In the genomic region with DNA sequence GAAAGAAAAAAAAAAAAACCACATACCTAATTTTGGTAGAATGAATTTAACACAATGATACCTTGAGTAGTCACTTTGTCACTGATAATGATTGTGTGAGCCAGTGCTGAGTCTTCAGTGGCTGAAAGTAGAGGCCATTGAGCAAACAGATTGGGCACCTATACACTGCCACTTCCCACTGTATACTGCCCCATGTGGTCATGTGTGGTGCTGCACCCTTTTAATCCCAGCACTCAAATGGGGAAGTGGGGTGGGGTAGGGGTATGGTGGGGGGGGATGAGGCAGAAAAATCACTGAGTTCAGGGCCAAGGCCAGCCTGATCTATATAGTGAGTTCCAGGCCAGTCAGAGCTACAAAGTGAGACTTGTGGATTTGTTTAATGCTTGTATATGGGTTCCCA, we compare ENCODE assay signal across 8 mouse cellular contexts. TPM values are rescaled to one million over a fixed set of nuclear protein-coding genes. Genes with fewer than 3 reads are reported as not detected.
DNase-seq lines count a peak whose midpoint lies in the region; ATAC-seq and TF ChIP-seq lines count a peak whose summit lies in the region.

No protein-coding gene starts in this region.

- peak; percentile 65 for TF ChIP-seq CTCF in gastrocnemius, adult 2 months (IDR thresholded peaks at IDR 0.05)

- H3K27ac ChIP-seq in gastrocnemius, adult 2 months: no peak overlapping the region

- 0 out of 2 replicates have a peak, but pooled peaks have one; percentile 55 for ATAC-seq in erythroid progenitor cell, adult 5-6 weeks (replicated peaks; ENCODE audit: low FRiP score, poor library complexity, severe bottlenecking)
- ATAC-seq in megakaryocyte, adult 5-6 weeks (ENCODE audit: poor library complexity, severe bottlenecking): peak; percentile 88

- H3K4me3 ChIP-seq in gastrocnemius, adult 2 months: no peak overlapping the region

- DNase-seq in gastrocnemius, adult 2 months: no peak
- DNase-seq in gastrocnemius, postnatal 25 days: no peak
- peak; percentile 54 for DNase-seq in right cerebral cortex, postnatal 4 days
- no peak for DNase-seq in right cerebral cortex, postnatal 36 days (ENCODE audit: low spot score in 2 of 2)
- DNase-seq in thymus, postnatal 25 days: peak; percentile 59
- no peak for DNase-seq in layer of hippocampus, postnatal 36 days

- intact Hi-C loops in gastrocnemius, adult 2 months (cut with DNase I): no loop called here

RNA-seq across cellular contexts. Expression of gene Fam227a, which starts 8.2 kb away (rescaled TPM):
- under 1 TPM; 0.47 to 0.84 TPM for total RNA-seq in gastrocnemius, adult 2 months (2021)
- under 1 TPM; 0.41 to 0.48 TPM for total RNA-seq in gastrocnemius, postnatal 25 days (2021)
- total RNA-seq in erythroid progenitor cell, adult 5-6 weeks (2015; ENCODE audit: low replicate concordance): 3.2 TPM in 1 of 2 replicates, not detected in the other
- 4.4 and 8.6 TPM in 2 replicates for total RNA-seq in erythroid progenitor cell, adult 5-6 weeks (2017; ENCODE audit: low replicate concordance)
- 0.20 and 0.87 TPM in 2 replicates for total RNA-seq in megakaryocyte, adult 5-6 weeks (2015)
- total RNA-seq in megakaryocyte, adult 5-6 weeks (2017): 0.12 and 1.2 TPM in 2 replicates
- total RNA-seq in layer of hippocampus, postnatal 36 days (2021): 10 to 100 TPM in 1 of 2 experiments, 1 to 10 TPM in 1; 9.7 to 16.0 TPM

RNA-seq across cellular contexts. Expression of gene Cby1, which starts 8.4 kb away (rescaled TPM):
- 10 to 100 TPM; 11.8 to 15.6 TPM for total RNA-seq in gastrocnemius, adult 2 months (2021)
- total RNA-seq in gastrocnemius, postnatal 25 days (2021): 10 to 100 TPM; 14.3 to 15.8 TPM
- total RNA-seq in erythroid progenitor cell, adult 5-6 weeks (2015; ENCODE audit: low replicate concordance): 3.6 and 6.3 TPM in 2 replicates
- 13.0 and 15.4 TPM in 2 replicates for total RNA-seq in erythroid progenitor cell, adult 5-6 weeks (2017; ENCODE audit: low replicate concordance)
- 9.9 and 12.9 TPM in 2 replicates for total RNA-seq in megakaryocyte, adult 5-6 weeks (2015)
- total RNA-seq in megakaryocyte, adult 5-6 weeks (2017): 45.0 and 52.0 TPM in 2 replicates
- 10 to 100 TPM; 43.2 to 44.3 TPM for total RNA-seq in layer of hippocampus, postnatal 36 days (2021)

RNA-seq across cellular contexts. Expression of gene Tomm22, which starts 20.1 kb away (rescaled TPM):
- 10 to 100 TPM; 52.8 to 78.6 TPM for total RNA-seq in gastrocnemius, adult 2 months (2021)
- total RNA-seq in gastrocnemius, postnatal 25 days (2021): 10 to 100 TPM; 67.1 to 72.6 TPM
- 70.8 and 73.9 TPM in 2 replicates for total RNA-seq in erythroid progenitor cell, adult 5-6 weeks (2015; ENCODE audit: low replicate concordance)
- 54.8 and 62.5 TPM in 2 replicates for total RNA-seq in erythroid progenitor cell, adult 5-6 weeks (2017; ENCODE audit: low replicate concordance)
- 161 and 184 TPM in 2 replicates for total RNA-seq in megakaryocyte, adult 5-6 weeks (2015)
- total RNA-seq in megakaryocyte, adult 5-6 weeks (2017): 81.2 and 82.1 TPM in 2 replicates
- total RNA-seq in layer of hippocampus, postnatal 36 days (2021): 100 to 1,000 TPM; 101 to 108 TPM

RNA-seq across cellular contexts. Expression of gene Josd1, which starts 37.1 kb away (rescaled TPM):
- 10 to 100 TPM; 12.3 to 18.7 TPM for total RNA-seq in gastrocnemius, adult 2 months (2021)
- total RNA-seq in gastrocnemius, postnatal 25 days (2021): 10 to 100 TPM; 12.1 to 16.0 TPM
- 17.7 and 18.4 TPM in 2 replicates for total RNA-seq in erythroid progenitor cell, adult 5-6 weeks (2015; ENCODE audit: low replicate concordance)
- total RNA-seq in erythroid progenitor cell, adult 5-6 weeks (2017; ENCODE audit: low replicate concordance): 17.3 and 27.6 TPM in 2 replicates
- total RNA-seq in megakaryocyte, adult 5-6 weeks (2015): 6.7 and 8.0 TPM in 2 replicates
- 10.7 and 13.0 TPM in 2 replicates for total RNA-seq in megakaryocyte, adult 5-6 weeks (2017)
- 10 to 100 TPM; 48.4 to 50.1 TPM for total RNA-seq in layer of hippocampus, postnatal 36 days (2021)

RNA-seq across cellular contexts. Expression of gene Gtpbp1, which starts 40.1 kb away (rescaled TPM):
- total RNA-seq in gastrocnemius, adult 2 months (2021): 10 to 100 TPM; 24.4 to 28.5 TPM
- total RNA-seq in gastrocnemius, postnatal 25 days (2021): 10 to 100 TPM; 20.4 to 21.7 TPM
- total RNA-seq in erythroid progenitor cell, adult 5-6 weeks (2015; ENCODE audit: low replicate concordance): 43.6 and 63.1 TPM in 2 replicates
- total RNA-seq in erythroid progenitor cell, adult 5-6 weeks (2017; ENCODE audit: low replicate concordance): 64.1 and 94.1 TPM in 2 replicates
- total RNA-seq in megakaryocyte, adult 5-6 weeks (2015): 31.2 and 31.9 TPM in 2 replicates
- total RNA-seq in megakaryocyte, adult 5-6 weeks (2017): 36.8 and 56.8 TPM in 2 replicates
- total RNA-seq in layer of hippocampus, postnatal 36 days (2021): 10 to 100 TPM; 48.6 to 51.6 TPM

Comparison
In these comparisons a context has a peak if more than half of its experiments do, and no peak if none do; other contexts are left out.
1. DNase-seq: peak in right cerebral cortex, postnatal 4 days (single experiment) and thymus, postnatal 25 days (single experiment); none in gastrocnemius, adult 2 months (single experiment), gastrocnemius, postnatal 25 days (single experiment), right cerebral cortex, postnatal 36 days (0 of 2) and layer of hippocampus, postnatal 36 days (0 of 2).